Mouse (Mus musculus) spleen, embryonic (tissue): ENCODE measurements at regions not wholly inside any gene's neighbourhood (a gene's known extent, or its start where the extent isn't known, plus 50 kb on each side); places are given as distances from the start of the nearest gene placed in this dataset.

Source experiments
- CTCF ChIA-PET: fragments of 350-600 bp; sonication (Branson Sonifier 250); formaldehyde crosslinking; loops from one replicate; lab custom pipeline; 2022; lab: Charles Lee

GRCm38 (mm10) chr7:69578958-69579810, 787.4 kb downstream of the Nr2f2 start:
- CTCF ChIA-PET, result no interaction called here

- CTCF ChIA-PET, result no interaction called here
These were observed 788.8 kb downstream of the Nr2f2 start for GRCm38 (mm10) chr7:69577754-69578153.

- CTCF ChIA-PET, result no interaction called here
These were observed 789.9 kb downstream of the Nr2f2 start for GRCm38 (mm10) chr7:69576596-69576995.

GRCm38 (mm10) chr7:69573730-69574129, 792.8 kb downstream of the Nr2f2 start:
- CTCF ChIA-PET, result no interaction called here

DNA sequence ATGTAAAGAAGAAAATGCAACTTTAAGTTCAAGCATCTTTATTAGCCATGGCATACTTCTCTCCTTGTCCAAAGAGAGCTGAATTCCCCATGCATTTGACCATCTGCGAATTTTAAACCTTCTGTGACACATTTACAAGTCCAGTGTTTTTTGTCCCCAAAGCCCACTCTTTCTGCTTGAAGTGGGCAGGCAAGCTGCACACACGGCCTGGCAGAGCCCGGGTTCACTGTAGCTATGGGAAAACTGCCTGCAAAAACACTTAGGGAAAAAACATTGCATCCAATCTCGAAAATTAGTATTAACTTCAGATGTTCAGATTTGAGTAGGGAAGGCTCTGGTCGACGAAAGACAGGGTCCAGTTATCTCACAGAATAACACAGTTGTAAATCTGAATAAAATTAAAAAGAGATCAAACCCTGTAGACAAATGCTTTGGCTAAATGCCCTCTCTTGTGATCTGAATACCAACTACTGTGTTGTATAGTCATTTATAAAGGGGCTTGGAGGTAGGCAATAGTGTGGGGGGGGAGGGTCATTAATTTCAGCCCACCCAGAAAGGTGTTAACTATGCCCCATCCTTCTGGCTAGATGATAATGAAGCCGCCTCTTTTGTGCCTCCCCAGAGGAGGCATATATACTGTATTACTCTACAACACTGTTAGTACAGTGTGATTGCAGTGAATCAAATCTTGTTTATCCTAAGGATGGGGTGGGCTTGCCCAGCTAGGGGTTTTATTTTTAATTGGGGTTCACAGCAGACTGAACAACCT, 793.7 kb downstream of the Nr2f2 start:
- CTCF ChIA-PET, result no interaction called here

- CTCF ChIA-PET, result no interaction called here
These were observed 799.6 kb downstream of the Nr2f2 start for GRCm38 (mm10) chr7:69566949-69567348.

DNA sequence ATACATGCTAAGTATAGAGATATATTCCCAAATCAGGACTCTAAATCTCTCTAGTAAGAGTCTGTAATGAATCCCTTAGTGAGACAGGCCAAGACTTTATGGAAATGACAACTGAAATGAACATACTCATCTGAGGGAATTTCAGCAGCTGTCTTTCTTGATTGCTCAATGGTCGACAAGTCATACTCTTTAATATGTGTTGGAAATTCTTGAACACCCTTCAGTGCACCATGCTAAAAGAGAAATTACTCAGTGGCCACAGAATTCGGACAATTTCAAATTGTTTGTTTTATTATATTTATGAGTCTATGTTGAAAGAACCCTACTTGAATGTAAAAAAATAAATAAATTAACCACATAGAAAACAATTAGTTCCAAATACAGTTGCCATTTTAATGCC, 802.1 kb downstream of the Nr2f2 start:
- CTCF ChIA-PET, result no interaction called here

DNA sequence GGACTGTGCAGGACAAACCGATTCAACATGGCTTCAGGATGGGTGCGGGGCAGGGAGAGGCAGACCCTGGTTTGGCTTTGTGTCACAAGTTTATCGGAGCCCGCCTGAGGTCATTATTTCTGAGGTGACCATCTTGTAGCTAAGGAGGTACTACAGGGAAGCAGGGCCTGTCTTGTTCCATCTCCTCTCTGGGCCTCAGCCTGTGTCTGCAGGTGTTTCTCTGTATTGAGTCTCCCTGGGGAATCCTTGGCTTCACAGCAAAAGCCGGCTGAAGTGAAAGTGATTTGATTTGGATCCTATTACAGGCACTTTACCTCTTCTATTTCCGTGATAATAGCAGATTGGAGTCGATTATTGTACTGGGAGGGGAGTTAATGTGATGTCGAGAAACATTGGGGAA, 805.7 kb upstream of the Arrdc4 start:
- CTCF ChIA-PET, result no interaction called here

GRCm38 (mm10) chr7:69553981-69554380, 804.9 kb upstream of the Arrdc4 start:
- CTCF ChIA-PET, result no interaction called here

DNA sequence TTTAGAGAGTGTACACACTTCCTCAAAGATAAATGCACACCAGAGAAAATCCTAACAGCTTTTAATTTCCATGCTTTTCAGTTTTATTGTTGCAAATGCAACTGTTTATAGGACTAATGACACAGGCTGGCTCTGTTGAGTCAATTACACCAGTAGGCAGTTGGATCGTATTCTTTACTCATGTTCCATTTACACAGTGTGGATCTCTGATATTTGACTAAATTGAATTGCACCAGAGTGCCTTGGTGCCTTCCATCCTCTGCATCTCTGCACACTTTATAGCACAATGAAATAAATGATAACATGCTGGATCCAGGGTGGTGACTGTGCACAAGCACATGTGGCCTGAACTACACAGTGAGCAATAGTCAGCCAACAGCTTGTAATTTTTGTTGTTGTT, 787.0 kb upstream of the Arrdc4 start:
- CTCF ChIA-PET, result no interaction called here

DNA sequence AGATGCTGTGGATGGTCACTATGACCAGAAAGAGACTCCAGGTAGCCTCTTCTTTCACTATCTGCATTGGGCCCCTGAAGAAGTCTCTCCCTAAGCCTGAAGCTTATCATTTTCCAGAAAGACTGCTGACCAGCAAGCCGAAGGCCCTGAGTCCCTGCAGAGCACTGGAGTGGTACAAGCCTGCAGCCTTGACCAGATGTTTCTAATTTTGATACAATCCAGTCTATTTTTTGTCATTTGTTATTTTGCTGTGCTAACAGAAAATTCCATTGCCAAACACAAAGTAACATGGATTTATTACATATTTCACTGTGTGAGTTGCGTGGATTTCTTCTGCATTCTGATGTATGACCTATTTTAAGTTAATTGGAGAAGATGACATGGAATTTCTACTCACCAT, 764.9 kb upstream of the Arrdc4 start:
- CTCF ChIA-PET, result no interaction called here

DNA sequence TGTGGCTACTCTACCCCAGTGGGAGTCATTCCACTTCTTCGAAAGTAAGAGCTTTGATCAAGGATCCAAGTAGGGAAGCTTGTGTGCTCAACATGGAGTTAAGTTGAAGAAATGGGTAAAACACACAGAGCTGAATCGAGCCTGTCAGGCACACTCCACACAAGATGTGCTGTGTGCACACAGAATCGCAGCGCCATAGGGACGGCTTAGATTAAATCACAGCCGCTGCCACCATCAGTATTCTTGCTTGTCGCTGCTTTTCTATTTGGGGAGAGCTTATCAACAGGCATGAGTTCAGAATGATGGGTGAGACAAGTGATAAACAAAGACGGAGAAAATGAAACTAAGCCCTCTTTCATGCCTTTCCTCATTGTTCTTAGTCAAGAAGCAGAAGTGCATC, 761.3 kb upstream of the Arrdc4 start:
- CTCF ChIA-PET, result no interaction called here

- CTCF ChIA-PET, result no interaction called here
These were observed 744.3 kb upstream of the Arrdc4 start for GRCm38 (mm10) chr7:69493062-69493930.

DNA sequence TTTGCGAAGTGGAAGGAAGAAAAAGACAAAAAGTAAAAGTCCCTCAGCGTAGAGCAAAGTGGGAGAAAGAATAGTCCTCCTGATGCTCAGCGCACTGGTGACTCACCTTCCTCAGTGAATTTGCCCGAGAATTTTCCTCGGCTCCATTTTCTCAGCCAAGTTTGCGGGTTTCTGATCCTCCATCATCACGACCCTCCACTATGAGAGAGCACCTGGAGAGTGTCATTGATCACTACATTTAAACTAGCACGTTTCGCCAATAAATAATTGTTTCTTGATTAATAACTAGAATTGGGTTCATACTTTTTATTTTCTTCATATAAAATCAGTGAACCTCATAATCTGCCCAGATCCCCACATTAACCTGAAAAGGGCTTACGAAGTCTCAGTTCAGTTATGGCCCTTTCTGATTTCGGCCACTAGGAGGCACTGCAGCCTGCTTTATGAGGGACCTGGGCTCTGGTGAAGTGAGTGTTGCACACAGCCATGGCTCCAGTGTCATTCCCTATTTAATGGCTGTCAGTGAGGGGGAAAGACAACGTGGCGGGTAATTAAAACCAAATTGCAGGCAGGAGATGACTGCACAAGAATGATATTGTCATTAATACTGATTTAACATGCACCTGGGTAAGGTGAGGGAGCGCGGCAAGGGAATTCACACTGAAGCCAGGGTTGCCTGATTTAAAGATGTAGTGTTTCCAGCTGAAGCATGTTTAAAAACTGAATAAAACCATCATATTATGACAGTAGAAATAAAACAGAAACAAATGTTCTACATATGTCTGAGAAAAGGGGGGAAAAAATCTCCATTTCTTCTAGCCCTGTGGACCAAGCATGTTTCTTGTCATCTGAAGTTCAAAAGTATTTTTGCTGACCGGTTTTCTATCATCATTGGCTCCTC, 741.8 kb upstream of the Arrdc4 start:
- CTCF ChIA-PET, result no interaction called here

DNA sequence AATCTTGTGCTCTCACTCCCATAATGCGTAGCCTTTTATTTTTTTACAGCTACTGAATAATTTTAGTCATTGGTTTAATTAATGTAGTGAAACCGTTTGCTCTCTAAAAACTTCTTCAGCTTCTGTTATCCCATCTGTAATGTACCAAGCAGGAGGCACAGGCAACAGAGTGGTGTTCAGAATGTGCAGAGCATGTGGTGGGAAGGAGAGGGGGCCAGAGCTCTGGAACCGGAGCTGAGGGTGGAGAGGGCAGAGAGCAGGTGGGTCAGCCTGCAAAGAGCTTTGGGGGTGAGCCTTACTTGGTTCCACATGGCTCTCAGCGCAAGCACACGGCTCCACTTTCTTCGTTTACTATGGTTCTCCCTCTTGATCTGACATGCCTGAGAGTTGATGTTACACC, 739.6 kb upstream of the Arrdc4 start:
- CTCF ChIA-PET, result no interaction called here

DNA sequence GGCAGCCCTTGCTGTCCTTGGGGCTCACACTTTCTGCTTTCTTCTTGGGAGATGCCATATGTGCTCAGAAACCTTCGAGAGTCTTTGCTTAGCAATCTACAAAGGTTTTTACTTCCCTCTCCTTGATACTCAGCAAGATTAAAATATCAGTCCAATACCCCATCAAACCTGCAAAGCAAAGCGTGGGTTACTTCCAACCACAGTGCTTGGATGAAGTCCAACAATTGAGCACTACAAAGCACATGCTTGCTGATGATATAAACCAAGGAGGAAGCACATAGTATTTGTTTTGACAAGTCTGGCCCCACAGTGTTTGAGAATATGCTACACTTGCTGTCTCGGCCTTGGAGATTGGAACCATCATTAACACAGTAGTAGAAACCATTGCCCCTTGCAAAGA, 738.1 kb upstream of the Arrdc4 start:
- CTCF ChIA-PET, result no interaction called here

- CTCF ChIA-PET, result no interaction called here
These were observed 735.5 kb upstream of the Arrdc4 start for GRCm38 (mm10) chr7:69484552-69484951.
